Mouse (Mus musculus): ENCODE results near the gene Tnni1. TPM values are rescaled to one million over a fixed set of nuclear protein-coding genes. Genes with fewer than 3 reads are reported as not detected.

Gene Tnni1
- total RNA-seq, 2 experiments from 2014 or later = 5.4 TPM; not detected in 1

DNA sequence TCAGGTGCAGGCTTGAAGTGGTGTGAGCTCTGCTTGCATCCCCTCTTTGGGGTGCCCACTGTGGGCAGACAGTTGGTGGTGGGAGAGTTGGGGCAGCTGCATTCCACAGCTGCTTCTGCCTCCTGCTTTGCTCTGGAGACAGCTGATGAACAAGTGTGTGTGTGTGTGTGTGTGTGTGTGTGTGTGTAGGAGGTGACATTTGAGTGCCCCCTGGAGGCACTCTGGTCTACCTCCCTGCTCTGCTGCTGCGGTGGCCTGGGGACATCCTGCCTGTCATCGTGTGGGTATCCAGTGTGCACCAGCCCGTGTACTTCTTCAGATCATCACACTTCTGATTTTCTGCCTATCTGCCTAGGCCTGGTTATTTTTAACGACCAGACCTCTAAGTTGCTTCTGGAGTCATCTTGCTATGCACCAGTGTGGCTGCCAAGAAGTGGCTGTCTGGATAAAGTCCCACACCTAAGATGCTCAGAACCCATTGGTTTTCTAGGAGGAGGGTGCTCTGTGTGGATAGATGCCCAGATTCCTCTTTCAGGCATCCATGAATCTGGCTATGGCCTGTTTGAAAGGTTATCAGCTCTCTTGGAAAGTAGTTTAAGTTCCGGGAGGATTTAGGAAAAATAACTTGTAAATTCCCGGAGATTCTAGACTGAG is 55.1 kb downstream of the Tnni1 start:
- ATAC-seq (replicated peaks; ENCODE audit: low FRiP score, low TSS enrichment, poor library complexity, severe bottlenecking) = no peak

GRCm38 (mm10) chr1:135834983-135835382 is 55.7 kb downstream of the Tnni1 start:
- no peak for ATAC-seq (replicated peaks; ENCODE audit: low FRiP score, low TSS enrichment, poor library complexity, severe bottlenecking)

GRCm38 (mm10) chr1:135835716-135836483 is 56.7 kb downstream of the Tnni1 start, which contains the start of gene Tnnt2:
Gene Tnnt2 (plus strand): TSS chr1:135836354.
- ATAC-seq (replicated peaks; ENCODE audit: low FRiP score, low TSS enrichment, poor library complexity, severe bottlenecking) = no peak

DNA sequence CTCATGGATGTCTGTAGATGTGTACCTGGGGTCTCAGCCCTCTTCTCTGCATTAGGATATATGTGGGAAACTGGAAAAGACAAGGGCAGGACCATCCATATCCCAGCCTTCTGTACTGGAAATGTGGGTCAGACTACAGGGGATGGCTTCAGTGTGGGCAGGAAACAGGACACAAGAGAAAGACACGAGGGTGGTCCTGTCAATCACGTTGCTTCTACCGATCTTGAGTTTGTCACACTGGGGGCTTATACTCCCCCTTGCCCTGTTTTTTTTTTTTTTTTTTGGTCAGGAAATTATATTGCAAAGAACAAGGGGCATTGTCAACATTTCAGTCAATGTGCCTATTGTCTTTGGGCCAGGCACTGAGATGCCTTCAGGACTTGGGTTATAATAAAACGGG is 59.4 kb downstream of the Tnni1 start:
- no peak for ATAC-seq (replicated peaks; ENCODE audit: low FRiP score, low TSS enrichment, poor library complexity, severe bottlenecking)

DNA sequence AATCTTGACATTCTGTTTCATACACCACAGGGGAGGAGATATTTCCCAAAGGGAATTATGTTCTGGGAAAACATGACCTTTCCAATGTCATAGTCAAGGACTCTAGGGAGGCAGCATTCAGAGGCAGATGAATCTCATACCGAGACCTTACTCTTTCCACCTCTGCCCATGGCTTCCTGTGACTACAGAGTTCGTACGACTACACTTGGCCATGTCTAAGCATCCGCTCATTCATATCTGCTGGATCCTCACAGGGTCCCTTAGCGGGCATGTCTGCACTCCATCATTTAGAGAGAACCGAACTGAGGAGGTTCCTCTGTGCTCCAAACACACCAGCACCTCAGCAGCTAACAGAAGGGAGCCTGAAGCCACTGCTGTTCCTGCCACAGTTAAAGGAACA is 59.8 kb downstream of the Tnni1 start:
- ATAC-seq (replicated peaks; ENCODE audit: low FRiP score, low TSS enrichment, poor library complexity, severe bottlenecking) = no peak

DNA sequence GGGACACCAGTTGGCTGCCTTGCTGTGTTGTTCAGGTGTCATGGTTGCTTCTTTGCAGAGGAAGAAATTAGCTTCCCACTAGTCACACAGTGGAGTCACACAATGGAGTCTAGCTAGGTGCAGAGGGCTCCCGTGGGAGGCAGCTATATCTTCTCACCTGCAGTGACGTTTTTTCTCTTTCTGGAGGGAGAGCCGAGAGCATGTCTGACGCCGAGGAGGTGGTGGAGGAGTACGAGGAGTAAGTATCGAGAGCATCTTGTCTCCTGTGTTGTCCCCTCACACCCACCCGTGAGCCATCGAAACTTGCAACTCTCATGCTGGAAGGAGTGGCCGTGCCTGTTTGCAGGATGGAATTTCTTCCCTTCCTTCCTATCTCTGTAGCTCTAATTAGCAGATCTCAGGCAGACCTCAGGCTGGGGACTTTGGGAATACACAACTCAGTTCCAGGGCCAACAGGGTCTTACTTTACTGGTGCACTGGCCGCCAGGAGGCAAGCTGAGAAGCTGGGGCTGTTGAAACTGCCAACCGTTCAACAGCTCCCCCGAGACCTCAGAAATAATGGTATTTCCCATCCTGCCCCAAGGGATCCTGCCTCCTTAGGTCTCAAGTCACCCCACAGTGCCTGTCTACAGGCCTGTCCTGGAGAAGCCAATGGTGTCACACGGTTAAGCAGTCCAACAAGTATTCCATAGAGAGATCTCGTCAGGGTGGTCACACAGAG is 61.6 kb downstream of the Tnni1 start:
- no peak for ATAC-seq (replicated peaks; ENCODE audit: low FRiP score, low TSS enrichment, poor library complexity, severe bottlenecking)

DNA sequence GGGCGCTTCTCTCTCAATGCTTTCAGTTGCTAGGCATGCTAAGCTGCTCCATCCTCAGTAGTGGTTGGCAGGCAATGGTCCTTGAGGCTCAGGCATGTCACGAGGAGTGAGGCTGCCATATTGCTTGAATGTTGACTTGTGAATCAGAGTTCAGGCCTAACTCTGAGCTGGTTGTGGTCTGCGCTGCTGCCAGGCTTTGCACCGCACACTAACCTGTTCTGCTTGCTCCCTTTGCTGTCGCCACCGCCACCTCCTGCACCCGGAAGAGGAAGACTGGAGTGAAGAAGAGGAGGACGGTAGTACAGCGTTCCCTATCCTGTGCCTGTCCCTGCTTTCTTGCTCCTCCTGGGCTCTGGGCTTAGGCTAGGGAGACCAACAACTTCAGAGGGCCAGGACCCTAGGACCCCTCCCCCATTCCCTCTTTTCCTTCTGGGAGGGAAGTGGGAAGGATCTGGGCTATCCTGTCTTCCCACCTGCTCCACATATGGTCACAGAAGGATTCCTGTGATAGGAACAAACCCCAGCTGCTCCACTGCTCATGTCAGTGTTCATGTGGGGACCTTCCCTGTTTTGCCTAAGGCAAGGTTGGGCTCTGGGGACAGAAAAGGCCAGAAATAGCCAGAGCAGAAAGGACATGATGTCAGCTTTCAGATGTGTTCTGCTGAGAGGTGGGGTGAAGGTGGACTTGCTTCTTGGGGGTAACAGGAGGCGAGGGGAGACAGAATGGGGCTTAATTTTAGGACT is 64.5 kb downstream of the Tnni1 start:
- ATAC-seq (replicated peaks; ENCODE audit: low FRiP score, low TSS enrichment, poor library complexity, severe bottlenecking) = no peak

- ATAC-seq (replicated peaks; ENCODE audit: low FRiP score, low TSS enrichment, poor library complexity, severe bottlenecking) = no peak
Observed at GRCm38 (mm10) chr1:135844481-135844880, 65.2 kb downstream of the Tnni1 start.

GRCm38 (mm10) chr1:135846632-135847031 is 67.4 kb downstream of the Tnni1 start:
- ATAC-seq (replicated peaks; ENCODE audit: low FRiP score, low TSS enrichment, poor library complexity, severe bottlenecking) = no peak

- ATAC-seq (replicated peaks; ENCODE audit: low FRiP score, low TSS enrichment, poor library complexity, severe bottlenecking) = peak; percentile 74
Observed at GRCm38 (mm10) chr1:135847139-135847562, 67.9 kb downstream of the Tnni1 start.

DNA sequence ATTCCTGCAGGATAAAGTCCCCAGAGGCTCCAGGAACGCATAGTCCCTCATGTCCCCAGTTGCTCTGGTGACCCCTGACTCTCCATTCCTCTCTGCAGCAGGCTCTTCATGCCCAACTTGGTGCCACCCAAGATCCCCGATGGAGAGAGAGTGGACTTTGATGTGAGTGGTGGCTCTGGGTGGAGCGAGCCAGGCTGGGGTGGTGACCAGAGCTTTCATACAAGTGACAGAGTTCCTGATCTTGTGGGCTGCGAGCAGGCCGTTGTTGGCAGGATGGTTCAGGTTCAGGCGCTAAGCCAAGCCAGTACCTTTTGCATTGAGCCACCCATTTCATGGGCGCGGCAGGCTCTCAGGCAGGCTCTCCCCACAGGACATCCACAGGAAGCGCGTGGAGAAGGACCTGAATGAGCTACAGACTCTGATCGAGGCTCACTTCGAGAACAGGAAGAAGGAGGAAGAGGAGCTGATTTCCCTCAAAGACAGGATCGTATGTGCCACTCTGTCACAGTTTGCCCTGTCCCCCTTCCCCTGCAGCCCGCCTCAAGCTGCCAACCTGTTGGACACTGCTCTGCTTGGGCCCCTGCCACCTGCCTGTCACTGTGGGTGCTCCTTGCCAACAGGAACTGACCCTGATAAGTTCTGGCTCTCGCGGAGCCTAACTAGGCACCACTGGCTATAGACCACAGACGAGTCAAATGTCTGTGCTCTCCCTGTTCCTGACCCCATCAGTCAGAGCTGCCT is 68.5 kb downstream of the Tnni1 start:
- 0 out of 2 replicates have a peak, but pooled peaks have one; percentile 3 for ATAC-seq (replicated peaks; ENCODE audit: low FRiP score, low TSS enrichment, poor library complexity, severe bottlenecking)

DNA sequence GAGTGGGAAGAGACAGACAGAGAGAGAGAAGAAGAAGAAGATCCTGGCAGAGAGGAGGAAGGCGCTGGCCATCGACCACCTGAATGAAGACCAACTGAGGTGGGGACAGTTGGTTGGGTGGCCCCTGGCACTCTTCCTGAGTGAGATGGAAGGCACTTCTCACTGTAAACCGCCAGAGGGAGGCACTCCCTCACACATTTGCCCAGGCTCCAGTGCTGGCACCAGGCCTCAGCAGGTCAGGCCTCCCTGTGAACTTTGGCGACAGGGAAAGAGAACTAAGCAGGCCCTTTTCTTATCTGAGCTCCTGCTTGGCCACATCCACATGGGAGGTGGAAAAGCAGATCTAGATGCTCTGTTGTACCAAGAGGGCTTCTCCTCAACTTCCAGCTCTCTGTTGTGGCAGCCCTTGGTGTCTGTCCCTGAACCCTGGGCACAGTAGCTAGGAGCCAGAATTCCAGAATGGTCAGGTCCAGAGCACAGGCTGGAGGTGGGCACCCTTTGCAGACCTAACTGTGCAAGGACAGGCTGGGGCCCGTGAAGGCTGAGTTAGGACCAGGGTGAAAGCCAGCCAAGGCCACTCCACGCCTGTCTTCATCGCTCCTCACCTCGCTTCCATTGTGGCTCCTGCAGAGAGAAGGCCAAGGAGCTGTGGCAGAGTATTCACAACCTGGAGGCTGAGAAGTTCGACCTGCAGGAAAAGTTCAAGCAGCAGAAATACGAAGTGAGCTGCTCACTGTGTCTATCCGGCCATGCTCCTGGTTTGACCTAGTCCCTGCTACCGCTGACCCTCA is 71.7 kb downstream of the Tnni1 start:
- peak; percentile 64 for ATAC-seq (replicated peaks; ENCODE audit: low FRiP score, low TSS enrichment, poor library complexity, severe bottlenecking)

- no peak for ATAC-seq (replicated peaks; ENCODE audit: low FRiP score, low TSS enrichment, poor library complexity, severe bottlenecking)
Observed at GRCm38 (mm10) chr1:135852044-135852756, 73.0 kb downstream of the Tnni1 start.

- ATAC-seq (replicated peaks; ENCODE audit: low FRiP score, low TSS enrichment, poor library complexity, severe bottlenecking) = no peak
Observed at GRCm38 (mm10) chr1:135853200-135853599, 74.0 kb downstream of the Tnni1 start.

DNA sequence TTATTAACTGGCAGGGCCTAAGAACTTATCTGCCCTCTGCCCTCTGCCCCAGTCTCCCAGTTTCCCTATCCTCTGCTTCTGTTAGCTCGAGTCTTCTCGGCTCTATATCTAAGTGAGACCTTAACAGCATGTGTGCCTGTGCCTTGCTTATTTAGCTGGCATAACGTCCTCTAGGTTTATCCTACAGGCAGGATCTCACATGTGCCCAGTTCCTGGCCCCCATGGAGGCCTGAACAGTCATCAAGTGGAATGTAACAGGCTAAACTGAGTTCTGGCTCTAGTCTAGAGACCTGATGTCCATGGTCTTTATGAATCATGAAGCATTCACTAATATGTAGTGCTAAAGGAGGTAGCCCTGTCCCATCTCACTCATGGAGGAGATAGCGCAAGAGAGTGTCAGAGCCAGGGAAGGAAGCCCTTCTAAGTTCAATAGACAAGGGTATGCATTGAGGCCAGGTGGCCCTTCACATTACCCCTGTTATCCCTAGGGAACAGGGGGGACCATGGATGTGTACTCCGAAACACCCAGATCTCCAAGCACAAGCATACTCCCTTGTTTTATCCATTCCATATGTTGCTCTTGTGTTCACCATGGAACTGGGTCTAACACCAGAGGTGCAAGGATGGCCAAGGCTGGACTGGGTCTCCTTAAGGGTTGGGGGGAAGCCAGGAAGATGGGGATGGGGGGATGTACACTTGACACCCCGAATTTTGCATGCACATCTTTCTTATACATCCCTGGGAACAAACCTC is 75.5 kb downstream of the Tnni1 start:
- ATAC-seq (replicated peaks; ENCODE audit: low FRiP score, low TSS enrichment, poor library complexity, severe bottlenecking) = no peak

DNA sequence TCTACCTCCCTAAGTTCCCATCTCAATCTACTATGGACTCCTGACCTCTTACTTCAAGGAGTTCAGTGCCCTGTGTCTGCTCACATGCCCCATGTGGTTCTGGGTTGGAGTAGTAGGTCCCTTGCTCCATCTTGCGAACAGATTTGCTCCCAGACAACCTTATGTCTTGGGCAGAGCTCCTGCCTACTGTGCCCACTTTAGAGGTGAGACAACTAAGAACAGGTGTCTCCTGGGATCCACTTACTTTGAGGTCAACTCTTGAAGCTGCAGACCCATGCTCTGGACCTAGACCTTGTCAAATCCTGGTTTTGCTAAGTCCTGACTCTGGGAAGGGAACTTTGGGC is 76.1 kb downstream of the Tnni1 start:
- ATAC-seq (replicated peaks; ENCODE audit: low FRiP score, low TSS enrichment, poor library complexity, severe bottlenecking) = no peak

DNA sequence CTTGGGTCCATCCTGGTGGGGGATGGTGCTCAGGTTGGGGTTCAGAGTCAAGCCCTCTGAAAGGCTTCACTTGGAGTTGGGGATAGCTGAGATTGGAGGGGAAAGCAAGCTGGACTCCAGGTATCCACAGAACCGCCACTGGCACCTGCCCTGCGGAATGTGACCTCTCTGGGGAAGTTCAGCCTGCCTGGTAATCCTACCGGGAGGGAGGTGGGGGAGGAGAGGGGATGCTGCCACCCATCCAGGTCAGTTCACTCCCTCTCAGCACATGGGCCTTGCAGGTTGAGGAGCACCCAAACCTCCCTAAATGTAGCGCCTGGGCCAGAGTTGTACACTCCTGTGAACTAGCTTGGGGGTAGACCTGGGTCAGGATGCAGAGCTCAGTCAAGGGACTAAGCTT is 76.8 kb downstream of the Tnni1 start:
- no peak for ATAC-seq (replicated peaks; ENCODE audit: low FRiP score, low TSS enrichment, poor library complexity, severe bottlenecking)

Measured in megakaryocyte-erythroid progenitor cell, adult 5-6 weeks (primary cell).